18 mouse cellular contexts compared by ENCODE assay signal in the genomic region with DNA sequence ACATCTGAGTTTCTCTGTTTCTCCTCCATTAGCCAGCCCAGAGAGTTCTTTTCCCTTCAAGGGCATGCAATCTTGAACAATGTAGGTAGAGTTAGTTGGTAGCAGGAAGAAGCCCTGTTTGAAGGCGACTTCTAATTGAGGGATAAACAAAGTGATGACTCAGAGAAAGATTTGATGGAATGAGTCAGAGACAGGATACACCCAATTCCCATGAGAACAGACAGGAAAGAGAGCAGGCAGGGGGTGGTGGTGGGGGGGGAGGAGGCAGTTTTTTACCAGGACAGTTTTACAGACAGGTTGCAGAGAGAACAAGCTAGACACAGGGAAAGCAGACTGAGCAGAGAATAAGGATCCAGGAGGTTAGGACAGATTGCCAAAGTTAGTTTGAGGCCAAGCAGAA. TPM values are rescaled to one million over a fixed set of nuclear protein-coding genes. Genes with fewer than 3 reads are reported as not detected.
"Had no signal": no experiment of that assay in that cellular context is flagged by ENCODE, and none has a peak within 500 bp of the region (broad histone marks: within the 10 kb centered on the region; RNA-seq: fewer than 3 reads in every experiment).

No protein-coding gene starts in this region.

- H3K4me3 ChIP-seq: limb, embryonic 12.5 days; liver, embryonic 13.5 days; lung, embryonic 15.5 days; midbrain, embryonic 15.5 days; neural tube, embryonic 13.5 days; stomach, embryonic 15.5 days had no signal

- H3K4me2 ChIP-seq: limb, embryonic 12.5 days; liver, embryonic 13.5 days; lung, embryonic 15.5 days; midbrain, embryonic 15.5 days; neural tube, embryonic 13.5 days; stomach, embryonic 15.5 days had no signal

- H3K9me3 ChIP-seq: limb, embryonic 12.5 days; liver, embryonic 13.5 days; lung, embryonic 15.5 days; midbrain, embryonic 15.5 days; neural tube, embryonic 13.5 days; stomach, embryonic 15.5 days had no signal

- H3K36me3 ChIP-seq: limb, embryonic 12.5 days; liver, embryonic 13.5 days; lung, embryonic 15.5 days; midbrain, embryonic 15.5 days; neural tube, embryonic 13.5 days; stomach, embryonic 15.5 days had no signal

- ATAC-seq: liver, postnatal 0 days; midbrain, embryonic 15.5 days had no signal

- DNase-seq: kidney, adult 9 months; kidney, postnatal 25 days; layer of hippocampus, adult 9-11 months; layer of hippocampus, postnatal 36 days; liver; liver, embryonic 13.5 days; liver, postnatal 0 days; lung, postnatal 36 days; retina, postnatal 1 day; right cerebral cortex, postnatal 14 days; thymus, adult 2 months; thymus, postnatal 25 days had no signal

- H3K27me3 ChIP-seq: limb, embryonic 12.5 days; liver, embryonic 13.5 days; lung, embryonic 15.5 days; midbrain, embryonic 15.5 days; stomach, embryonic 15.5 days had no signal

- H3K27ac ChIP-seq: limb, embryonic 12.5 days; liver, embryonic 13.5 days; lung, embryonic 15.5 days; midbrain, embryonic 15.5 days; neural tube, embryonic 13.5 days; stomach, embryonic 15.5 days had no signal

- H3K9ac ChIP-seq: limb, embryonic 12.5 days; liver, embryonic 13.5 days; liver, postnatal 0 days; lung, embryonic 15.5 days; midbrain, embryonic 15.5 days; neural tube, embryonic 13.5 days; stomach, embryonic 15.5 days had no signal

- H3K4me1 ChIP-seq: liver, embryonic 13.5 days; stomach, embryonic 15.5 days had no signal

RNA-seq across cellular contexts. Expression of a gene that starts 29.0 kb away (rescaled TPM):
- total RNA-seq: monocyte, adult 5-6 weeks had no signal
